Mouse (Mus musculus): ENCODE measurements around the gene Atp7a. TPM values are rescaled to one million over a fixed set of nuclear protein-coding genes. Genes with fewer than 3 reads are reported as not detected.
A peak's percentile ranks its signal among the peaks of the same experiment; 100 is the strongest.
"Not testable (repeated sequence)": the region's sequence is repeated elsewhere in the genome, so short reads cannot be mapped to it uniquely, and the experiment has no call there.

Gene Atp7a
- total RNA-seq (2021), result 1 to 10 TPM; 5.9 to 7.5 TPM
- long read RNA-seq, experiment 1, partial matches to known transcripts, result 0 of 2 reads
- long read RNA-seq, experiment 1, other reads (novel, unspliced or antisense), result 2 of 2 reads
- long read RNA-seq, experiment 2, result 0 reads

DNA sequence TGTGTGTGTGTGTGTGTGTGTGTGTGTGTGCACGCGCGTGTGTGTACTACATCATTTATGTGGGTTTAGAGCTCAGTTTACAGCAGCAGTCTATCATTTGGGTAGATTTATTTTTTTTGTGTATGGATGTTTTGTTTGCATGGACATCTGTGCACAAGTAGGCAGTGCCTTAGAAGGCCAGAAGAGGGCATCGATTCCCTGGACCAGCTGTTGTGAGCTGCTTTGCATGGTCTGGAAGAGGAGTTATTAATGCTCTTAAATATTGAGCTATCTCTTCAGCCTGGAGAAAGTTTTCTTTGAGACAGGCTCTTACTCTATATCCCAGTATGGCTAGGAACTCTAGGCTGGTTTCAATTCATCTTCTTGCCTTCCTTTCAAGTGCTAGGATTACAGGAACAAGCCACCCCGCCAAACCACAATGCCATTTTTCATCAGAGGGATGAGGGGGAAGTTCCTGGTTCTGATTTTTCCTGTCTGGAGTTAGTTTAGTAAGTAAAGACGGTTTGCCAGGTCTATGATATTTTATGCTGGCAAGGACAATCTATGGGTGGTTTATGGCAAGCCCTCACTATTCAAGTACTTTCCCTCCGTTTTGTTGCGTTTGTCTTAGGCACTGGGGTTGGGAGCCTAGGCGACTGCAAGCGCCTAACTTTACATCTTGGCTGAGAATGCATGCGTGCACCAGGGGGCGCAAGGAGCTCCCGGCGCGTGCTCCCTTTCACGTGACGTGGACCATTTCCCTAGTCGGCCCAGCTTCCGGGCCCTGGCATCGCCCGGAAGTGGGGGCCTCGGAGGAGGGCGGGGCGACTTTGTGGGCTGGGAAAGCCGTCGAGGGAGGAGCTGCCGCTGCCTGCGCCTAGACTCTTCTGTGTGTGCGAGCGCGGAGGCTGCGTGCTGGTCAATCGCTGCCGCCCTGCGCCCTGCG is at the start of gene Atp7a:
Atp7a (plus strand) TSS at position 859 of the 925 bp plus-strand sequence.
- DNase-seq, result peak; percentile 79 to 86
- intact Hi-C loops (cut with DNase I), result loop anchor here (2.0 to 5.0 kb wide), 2 partner anchors 82 to 146 kb away; no protein-coding TSS in a partner anchor

DNA sequence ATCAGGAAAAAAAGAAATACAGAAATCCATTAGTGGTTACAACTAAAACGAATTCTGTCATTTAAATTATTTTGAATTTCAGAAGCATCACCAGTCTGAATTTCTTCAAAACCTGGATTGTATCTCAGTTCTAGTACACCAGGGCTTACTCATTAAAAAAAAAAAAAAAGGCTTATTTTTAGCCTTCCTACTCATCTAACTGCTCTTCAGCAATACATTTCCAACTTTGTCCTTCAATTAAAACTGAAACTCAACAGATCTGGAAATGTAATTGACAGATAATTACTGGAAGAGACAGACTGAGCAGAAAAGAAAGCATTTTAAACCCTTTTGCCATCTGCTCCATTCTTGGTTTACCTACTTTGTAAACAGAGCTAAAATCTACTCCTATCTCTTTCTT is 25.5 kb upstream of the Atp7a start:
- no peak for DNase-seq
- intact Hi-C loops (cut with DNase I), result no loop called here

- intact Hi-C loops (cut with DNase I), result loop anchor here (5.0 kb wide), 1 partner anchor 83 kb away; the partner anchor contains the start of gene Atrx
- DNase-seq, result no peak
Observed at GRCm38 (mm10) chrX:106010762-106011161, 16.3 kb upstream of the Atp7a start.

- intact Hi-C loops (cut with DNase I), result loop anchor here (5.0 kb wide), 1 partner anchor 84 kb away; the partner anchor contains the start of gene Atrx
- DNase-seq, result peak; percentile 72 to 80
Observed at GRCm38 (mm10) chrX:106011465-106012159, 15.5 kb upstream of the Atp7a start, which contains the start of gene Magt1. TSS of gene Magt1 (minus strand) at chrX:106011906.

GRCm38 (mm10) chrX:106012559-106012958 is 14.5 kb upstream of the Atp7a start:
- DNase-seq, result no peak
- intact Hi-C loops (cut with DNase I), result loop anchor here (5.0 kb wide), 1 partner anchor 85 kb away; the partner anchor contains the start of gene Atrx

GRCm38 (mm10) chrX:106013217-106013616 is 13.9 kb upstream of the Atp7a start:
- intact Hi-C loops (cut with DNase I), result loop anchor here (5.0 kb wide), 1 partner anchor 86 kb away; the partner anchor contains the start of gene Atrx
- no peak for DNase-seq

DNA sequence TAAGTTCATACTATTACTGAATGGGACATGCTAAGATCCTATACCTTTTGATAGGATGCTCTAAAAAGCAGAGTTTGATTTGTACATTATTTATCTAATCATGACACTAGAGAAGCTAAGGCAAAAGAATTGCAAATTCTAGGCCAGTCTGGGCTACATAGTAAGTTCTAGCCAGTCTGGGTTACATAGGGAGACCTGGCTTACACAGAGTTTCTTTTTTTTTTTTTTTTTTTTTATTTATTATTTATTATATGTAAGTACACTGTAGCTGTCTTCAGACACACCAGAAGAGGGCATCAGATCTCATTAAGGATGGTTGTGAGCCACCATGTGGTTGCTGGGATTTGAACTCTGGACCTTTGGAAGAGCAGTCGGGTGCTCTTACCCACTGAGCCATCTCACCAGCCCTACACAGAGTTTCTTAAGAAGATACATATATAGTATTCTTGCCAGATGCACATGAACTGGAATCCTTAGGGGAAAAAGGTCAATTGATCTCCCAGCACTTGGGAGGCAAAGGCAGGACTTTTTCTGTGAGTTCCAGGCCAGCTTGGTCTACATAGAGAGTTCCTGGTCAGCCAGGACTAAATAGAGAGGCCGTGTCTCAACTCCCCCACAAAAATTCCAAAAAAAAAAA is 12.2 kb upstream of the Atp7a start:
- intact Hi-C loops (cut with DNase I), result loop anchor here (5.0 kb wide), 1 partner anchor 88 kb away; the partner anchor contains the start of gene Atrx
- DNase-seq, result not testable (repeated sequence)

- peak; percentile 42 to 69 for DNase-seq
- intact Hi-C loops (cut with DNase I), result no loop called here
Observed at GRCm38 (mm10) chrX:106015571-106016322, 11.3 kb upstream of the Atp7a start, which contains the start of gene Cox7b. TSS of gene Cox7b (plus strand) at chrX:106015700.

DNA sequence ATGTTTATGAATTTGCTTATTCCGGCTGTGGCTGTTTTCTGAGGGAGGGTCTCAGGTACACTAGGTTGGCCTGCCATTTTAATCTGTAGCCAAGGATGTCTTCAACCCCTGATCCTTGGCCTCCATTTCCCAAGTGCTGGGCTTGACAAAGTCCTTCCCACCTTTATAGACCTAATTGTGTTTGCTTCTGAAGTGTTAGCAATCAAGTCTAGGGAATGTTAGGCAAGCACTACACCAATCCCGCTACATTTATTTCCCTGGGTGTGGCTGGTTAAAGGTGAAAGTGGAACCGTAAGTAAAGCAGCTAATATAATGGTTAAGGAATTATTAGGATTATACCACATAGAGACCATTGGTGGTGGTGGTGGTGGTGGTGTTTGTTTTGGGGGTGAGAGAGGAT is 10.0 kb upstream of the Atp7a start:
- DNase-seq, result no peak
- intact Hi-C loops (cut with DNase I), result no loop called here

GRCm38 (mm10) chrX:106017516-106017915 is 9.6 kb upstream of the Atp7a start:
- intact Hi-C loops (cut with DNase I), result no loop called here
- DNase-seq, result no peak

GRCm38 (mm10) chrX:106027343-106027674 is 233 bp downstream of the Atp7a start:
- no peak for DNase-seq
- intact Hi-C loops (cut with DNase I), result loop anchor here (2.0 to 5.0 kb wide), 2 partner anchors 81 to 145 kb away; no protein-coding TSS in a partner anchor

- no peak for DNase-seq
Observed at GRCm38 (mm10) chrX:106030176-106030575, 3.1 kb downstream of the Atp7a start.

DNA sequence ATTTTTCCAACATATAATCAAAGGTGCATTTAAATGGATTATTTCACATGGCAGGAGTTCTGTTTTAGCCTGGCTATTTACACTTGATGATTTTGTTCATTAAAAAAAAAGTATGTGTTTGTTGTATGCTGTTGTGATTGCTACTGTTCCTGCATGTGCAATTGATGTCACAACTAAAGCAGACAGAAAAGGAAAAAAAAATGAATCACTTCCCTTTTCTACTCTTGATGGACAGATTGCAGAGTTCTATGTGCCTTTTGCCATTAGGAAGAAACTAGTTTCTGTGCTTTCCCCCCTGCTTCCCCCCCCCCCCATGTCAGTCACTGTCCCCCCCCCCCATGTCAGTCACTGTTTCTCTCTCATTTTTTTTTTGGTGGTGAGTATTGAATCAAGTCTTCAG is 4.0 kb downstream of the Atp7a start:
- DNase-seq, result no peak
- intact Hi-C loops (cut with DNase I), result no loop called here

More at GRCm38 (mm10) chrX:106030176-106030575, 3.1 kb downstream of the Atp7a start:
- intact Hi-C loops (cut with DNase I), result no loop called here

DNA sequence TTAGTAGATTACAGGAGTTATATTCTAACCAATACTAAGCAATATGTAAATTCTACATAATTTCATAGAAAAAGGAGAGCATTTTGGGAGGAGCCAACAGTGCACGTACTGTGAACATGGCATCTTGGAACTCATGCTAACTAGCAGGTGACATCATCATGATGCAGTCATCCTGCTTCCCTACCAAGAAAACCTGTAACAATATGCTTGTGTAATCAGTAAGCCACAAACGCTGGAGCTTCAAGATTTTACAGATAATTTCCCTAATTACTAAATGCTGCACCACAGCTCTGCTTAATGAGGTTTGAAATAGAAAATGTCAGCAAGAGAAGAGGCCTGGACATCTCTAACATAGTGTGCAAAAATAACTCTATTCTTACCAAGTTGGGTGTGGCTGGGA is 8.7 kb downstream of the Atp7a start:
- no peak for DNase-seq
- intact Hi-C loops (cut with DNase I), result no loop called here

- no peak for DNase-seq
- intact Hi-C loops (cut with DNase I), result no loop called here
Observed at GRCm38 (mm10) chrX:106037185-106037752, 10.2 kb downstream of the Atp7a start.

DNA sequence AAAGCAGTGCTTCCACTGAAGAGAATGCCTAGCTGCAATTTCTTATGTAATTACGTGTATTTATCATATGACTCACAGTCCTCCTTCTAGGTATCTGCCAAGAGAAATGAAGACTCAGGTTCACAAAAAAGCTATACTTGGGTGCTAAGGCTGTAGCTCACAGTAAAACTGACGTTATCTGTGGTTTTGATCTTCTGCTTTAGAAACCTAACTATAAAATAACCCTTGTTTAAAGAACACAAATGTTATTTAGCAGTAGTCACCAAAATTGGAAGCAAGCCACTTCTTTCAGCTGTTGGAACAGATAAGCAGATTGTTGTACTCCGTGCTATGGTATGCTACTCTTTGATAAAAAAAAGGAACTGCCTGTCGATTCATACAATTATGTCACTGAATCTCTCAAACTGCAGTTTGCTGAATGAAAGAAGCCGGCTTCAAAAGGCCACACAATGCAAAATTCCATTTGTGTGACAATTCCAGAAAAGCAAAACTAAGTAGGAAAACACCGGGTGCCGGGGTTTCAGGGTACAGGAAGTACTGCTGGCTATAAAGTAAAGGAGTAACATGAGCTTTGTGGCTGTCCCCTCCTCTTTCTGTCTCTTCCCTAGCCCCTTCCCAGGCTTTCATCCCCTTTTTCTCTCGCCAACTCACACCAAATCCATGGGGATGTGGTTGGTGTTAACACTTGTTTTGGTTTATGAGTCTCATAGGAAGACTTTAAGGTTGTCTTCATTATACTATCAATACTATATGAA is 17.0 kb downstream of the Atp7a start:
- intact Hi-C loops (cut with DNase I), result no loop called here
- DNase-seq, result no peak

DNA sequence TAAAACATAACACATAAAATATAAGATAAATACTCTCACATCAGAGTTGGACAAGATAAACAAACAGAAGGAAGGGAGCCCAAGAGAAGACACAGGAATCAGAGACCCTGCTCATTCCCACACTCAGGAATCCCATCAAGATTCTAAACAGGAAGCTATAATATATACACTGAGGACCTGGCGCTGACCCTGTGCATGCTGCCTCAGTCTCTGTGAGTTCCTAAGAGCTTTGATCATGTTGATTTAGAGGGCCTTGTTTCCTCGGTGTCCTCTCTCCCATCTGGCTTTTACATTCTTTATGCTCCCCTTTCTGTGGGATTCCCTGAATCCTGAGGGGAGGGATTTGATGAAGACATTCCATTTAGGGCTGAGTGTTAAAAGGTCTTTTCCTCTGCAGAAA is 18.4 kb downstream of the Atp7a start:
- intact Hi-C loops (cut with DNase I), result no loop called here
- DNase-seq, result no peak

- DNase-seq, result no peak
- intact Hi-C loops (cut with DNase I), result no loop called here
Observed at GRCm38 (mm10) chrX:106045928-106046327, 18.9 kb downstream of the Atp7a start.

All from gastrocnemius, postnatal 36 days (tissue).